Mouse (Mus musculus) erythroblast, embryonic 14.5 days (primary cell): Measurements from ENCODE around the gene Cacna1f.

Experiments
- GATA1 ChIP-seq: IDR thresholded peaks from 2 replicates; pipeline ENCODE4 v1.6.1; 2012; ENCODE audit warnings: low read length, inconsistent platforms, mixed read lengths
- TAL1 ChIP-seq: IDR thresholded peaks from 3 replicates; pipeline ENCODE4 v1.6.1; 2012; ENCODE audit warnings: low read length, inconsistent platforms, mixed read lengths

DNA sequence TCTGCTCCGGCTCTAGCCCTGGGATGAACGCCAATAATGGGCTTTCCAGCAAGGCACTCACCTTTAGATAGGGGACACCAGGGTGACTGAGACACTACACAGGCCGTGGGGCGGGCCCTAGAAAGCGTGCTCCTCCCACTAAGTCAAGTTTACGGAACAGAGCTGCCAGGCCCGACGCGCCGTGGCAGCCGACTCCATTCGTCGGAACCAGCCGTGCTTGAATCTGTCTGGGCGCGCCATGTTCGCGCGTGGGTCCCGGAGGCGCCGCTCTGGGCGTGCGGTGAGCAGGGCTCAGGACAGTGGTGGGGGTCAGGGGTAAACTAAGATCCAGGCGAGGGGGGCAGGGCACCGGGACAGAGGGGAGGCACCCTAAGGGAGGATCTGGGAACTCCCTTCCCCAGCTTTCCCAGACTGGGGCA, 50.3 kb downstream of the Cacna1f start, which contains the start of gene Prickle3:
- TF ChIP-seq GATA1 (no peak), TAL1 (no peak)
